Mouse (Mus musculus) limb, embryonic 15.5 days (tissue): ENCODE data around the gene Zc3h8. TPM values are rescaled to one million over a fixed set of nuclear protein-coding genes. Genes with fewer than 3 reads are reported as not detected.
A peak's percentile ranks its signal among the peaks of the same experiment; 100 is the strongest.

Experiments
- ATAC-seq: fragments of 200-750 bp; cut with Nextera tagmentation; 2 replicates; pipeline ENCODE4 v1.8.0; 2017; ENCODE audit warnings: low read depth, moderate TSS enrichment; ENCODE audit not compliant: insufficient number of reproducible peaks, low FRiP score, low TSS enrichment
- H3K27ac ChIP-seq: fragments of 300-500 bp; sonication (generic); 2 replicates; pipeline ENCODE4 v1.5.1; 2015; ENCODE audit warnings: moderate library complexity, mild to moderate bottlenecking, inconsistent platforms
- H3K27me3 ChIP-seq: fragments of 300-500 bp; sonication (generic); 2 replicates; pipeline ENCODE4 v1.6.1; 2015; ENCODE audit warnings: inconsistent platforms
- H3K36me3 ChIP-seq: fragments of 300-500 bp; sonication (generic); 2 replicates; pipeline ENCODE4 v1.6.1; 2015; ENCODE audit warnings: inconsistent platforms
- H3K4me1 ChIP-seq: fragments of 300-500 bp; sonication (generic); 2 replicates; pipeline ENCODE4 v1.6.1; 2015; ENCODE audit warnings: inconsistent platforms
- H3K4me2 ChIP-seq: fragments of 300-500 bp; sonication (generic); 2 replicates; pipeline ENCODE4 v1.6.1; 2015; ENCODE audit warnings: mild to moderate bottlenecking, inconsistent platforms
- H3K4me3 ChIP-seq: fragments of 300-500 bp; sonication (generic); 2 replicates; pipeline ENCODE4 v1.5.1; 2015; ENCODE audit warnings: mild to moderate bottlenecking, inconsistent platforms
- H3K9ac ChIP-seq: fragments of 300-500 bp; sonication (generic); 2 replicates; pipeline ENCODE4 v1.6.1; 2015; ENCODE audit warnings: inconsistent platforms
- H3K9me3 ChIP-seq: fragments of 300-500 bp; sonication (generic); 2 replicates; pipeline ENCODE4 v1.6.1; 2016; ENCODE audit warnings: inconsistent platforms
- WGBS: fragments of 180-500 bp; shearing (Covaris S2); methylation state at CpG from one replicate; pipeline ENCODE4 v1.1.7; 2015; 5-methylcytosine and 5-hydroxymethylcytosine counted together
- polyA plus RNA-seq: library from polyadenylated mRNA; unstranded; fragments of >200 nt; fragmentation: Nextera tagmentation; extraction: Ambion mirVana; gene quantifications from 2 replicates; pipeline ENCODE4 v1.2.1, GENCODE M21; 2015

The Zc3h8 gene
- 5.2 and 6.4 TPM in 2 replicates for polyA plus RNA-seq

DNA sequence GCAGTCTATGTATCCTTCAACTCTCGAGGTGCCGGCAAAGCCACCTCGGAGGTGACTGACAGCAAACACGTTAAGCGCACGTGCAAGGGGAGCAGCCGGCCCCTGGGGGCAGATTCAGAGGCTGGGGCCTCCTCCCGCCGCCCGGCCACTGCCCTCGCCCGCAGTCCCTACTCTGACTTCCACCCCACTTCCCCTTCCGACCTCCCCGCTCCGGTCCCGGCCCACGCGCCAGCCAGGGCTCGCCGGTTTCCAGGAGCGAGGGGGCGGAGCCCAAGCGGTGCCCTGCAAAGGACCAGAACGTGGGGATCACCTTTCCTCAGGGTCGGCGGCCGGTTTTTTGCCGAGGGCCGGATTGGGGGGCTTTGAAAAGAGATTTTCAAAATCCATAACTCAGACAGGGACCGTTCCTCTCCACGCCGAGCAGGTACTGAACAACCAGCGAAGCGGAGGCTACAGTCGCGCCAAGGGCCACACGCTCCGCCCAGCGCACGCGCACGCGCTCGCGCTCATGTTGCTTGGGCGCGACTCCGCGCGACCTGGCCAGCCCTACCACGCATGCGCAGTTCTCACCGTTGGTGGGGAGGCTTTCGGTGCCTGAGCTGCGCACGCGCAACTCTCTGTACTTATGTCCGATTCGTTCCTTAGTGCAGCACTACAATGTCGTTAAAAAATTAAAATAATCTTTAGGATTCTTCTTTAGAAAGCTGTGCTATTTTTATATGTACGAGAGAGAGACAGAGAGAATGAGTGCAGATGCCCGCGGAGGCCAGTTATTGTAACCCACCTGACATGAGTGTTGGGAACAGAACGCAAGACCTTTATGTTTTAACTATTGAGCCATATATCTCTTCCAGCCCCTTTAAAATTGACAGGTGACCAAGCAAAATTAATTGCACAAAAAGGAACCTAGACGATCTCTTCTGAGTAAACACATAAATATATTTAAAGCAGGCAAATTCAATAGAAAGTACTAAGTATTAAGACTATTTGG, at the start of gene Zc3h8:
Gene Zc3h8, minus strand, starts transcription at position 540 of the 991 bp plus-strand sequence.
- Histone ChIP-seq H3K4me2 (peak within 1 kb of the TSS; percentile 75), H3K27me3 (0 out of 2 replicates have a peak, but pooled peaks cover 3% of the 10 kb centered on the region), H3K4me1 (0 out of 2 replicates have a peak, but pooled peaks cover 3% of the 10 kb centered on the region), H3K27ac (peak within 1 kb of the TSS; percentile 89), H3K9me3 (no peaks in the 10 kb centered on the region), H3K4me3 (peak within 1 kb of the TSS; percentile 76), H3K9ac (peak within 1 kb of the TSS; percentile 70), H3K36me3 (peaks cover 3% of the 10 kb centered on the region; the same call in 1 of the 2 replicates)
- WGBS = 1% methylated on average over 65 of the region's 65 CpGs
- ATAC-seq = peak; percentile 89

DNA sequence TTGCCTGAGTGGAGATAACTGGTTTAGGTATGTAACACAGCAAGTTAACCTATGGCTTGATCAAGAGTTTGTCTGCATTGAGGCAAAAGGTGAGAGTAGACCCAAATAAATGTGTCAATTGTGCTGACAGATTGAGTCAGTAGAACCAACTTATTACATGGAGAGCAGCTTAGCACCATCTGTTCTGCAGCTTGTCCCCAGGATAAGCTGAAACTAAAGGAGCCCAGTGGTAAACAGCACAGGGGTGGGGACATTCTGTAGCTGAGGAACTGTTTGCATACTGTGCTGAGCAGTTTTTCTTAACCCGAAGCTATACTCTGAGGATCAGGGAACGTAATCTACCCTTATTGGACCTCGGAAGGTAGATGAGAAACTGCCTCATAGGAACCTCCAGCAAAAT, 40.9 kb upstream of the Zc3h8 start:
- no peak overlapping the region for H3K27ac ChIP-seq
- 80% methylated on average over 3 of the region's 3 CpGs for WGBS

DNA sequence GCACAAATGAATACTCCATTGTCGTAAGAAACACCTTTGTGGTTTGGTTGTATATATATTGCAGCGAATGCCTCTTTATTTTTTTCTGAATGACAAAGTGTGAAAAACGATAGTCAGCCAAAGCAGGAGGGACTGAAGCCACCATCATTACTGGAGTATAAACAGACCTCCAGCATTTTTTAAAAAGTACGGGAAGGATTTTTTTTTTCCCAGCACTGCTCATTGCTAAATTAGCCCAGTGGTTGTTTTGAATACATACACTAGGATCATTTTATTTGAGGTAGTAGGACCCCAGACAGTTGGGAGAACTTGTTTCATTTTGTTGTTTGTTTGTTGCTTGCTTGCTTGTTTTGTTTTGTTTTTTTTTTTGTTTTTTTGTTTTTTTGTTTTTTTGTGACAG, 31.7 kb upstream of the Zc3h8 start:
- 71% methylated on average over 4 of the region's 4 CpGs for WGBS
- no peaks in the 10 kb centered on the region for H3K27me3 ChIP-seq
- no peak overlapping the region for H3K27ac ChIP-seq
- ATAC-seq = no peak
- no peak overlapping the region for H3K9ac ChIP-seq
- H3K9me3 ChIP-seq = no peaks in the 10 kb centered on the region
- H3K36me3 ChIP-seq = no peaks in the 10 kb centered on the region
- no peak overlapping the region for H3K4me3 ChIP-seq
- H3K4me1 ChIP-seq = no peaks in the 10 kb centered on the region
- H3K4me2 ChIP-seq = no peak overlapping the region

More for the DNA sequence above, 40.9 kb upstream of the Zc3h8 start:
- no peak overlapping the region for H3K9ac ChIP-seq
- no peaks in the 10 kb centered on the region for H3K36me3 ChIP-seq
- no peaks in the 10 kb centered on the region for H3K27me3 ChIP-seq
- no peaks in the 10 kb centered on the region for H3K4me1 ChIP-seq
- ATAC-seq = no peak
- H3K4me2 ChIP-seq = no peak overlapping the region
- no peak overlapping the region for H3K4me3 ChIP-seq
- H3K9me3 ChIP-seq = no peaks in the 10 kb centered on the region

DNA sequence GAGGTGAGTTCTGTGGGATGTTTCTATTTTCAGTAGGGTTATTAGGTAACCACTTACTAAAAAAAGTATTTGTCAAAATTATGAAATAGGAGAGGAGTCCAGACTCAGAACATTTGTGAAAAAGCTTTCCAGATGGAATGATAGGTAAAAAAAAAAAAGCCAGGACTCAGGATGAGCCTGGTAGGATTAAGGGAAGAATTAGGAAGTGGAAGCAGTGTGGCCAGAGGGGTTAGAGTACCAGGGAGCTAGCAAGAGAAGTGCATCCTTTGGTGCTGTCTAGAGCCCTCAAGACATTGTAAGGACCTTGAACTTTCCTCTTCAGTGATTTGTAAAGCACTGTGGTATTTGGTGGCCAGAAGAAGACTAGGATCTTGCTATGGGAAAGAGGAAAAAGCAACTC, 28.4 kb upstream of the Zc3h8 start:
- H3K36me3 ChIP-seq = no peaks in the 10 kb centered on the region
- H3K4me1 ChIP-seq = no peaks in the 10 kb centered on the region
- no peaks in the 10 kb centered on the region for H3K27me3 ChIP-seq
- H3K4me3 ChIP-seq = no peak overlapping the region
- no peaks in the 10 kb centered on the region for H3K9me3 ChIP-seq
- no peak overlapping the region for H3K9ac ChIP-seq
- ATAC-seq = no peak
- H3K27ac ChIP-seq = no peak overlapping the region
- H3K4me2 ChIP-seq = no peak overlapping the region

DNA sequence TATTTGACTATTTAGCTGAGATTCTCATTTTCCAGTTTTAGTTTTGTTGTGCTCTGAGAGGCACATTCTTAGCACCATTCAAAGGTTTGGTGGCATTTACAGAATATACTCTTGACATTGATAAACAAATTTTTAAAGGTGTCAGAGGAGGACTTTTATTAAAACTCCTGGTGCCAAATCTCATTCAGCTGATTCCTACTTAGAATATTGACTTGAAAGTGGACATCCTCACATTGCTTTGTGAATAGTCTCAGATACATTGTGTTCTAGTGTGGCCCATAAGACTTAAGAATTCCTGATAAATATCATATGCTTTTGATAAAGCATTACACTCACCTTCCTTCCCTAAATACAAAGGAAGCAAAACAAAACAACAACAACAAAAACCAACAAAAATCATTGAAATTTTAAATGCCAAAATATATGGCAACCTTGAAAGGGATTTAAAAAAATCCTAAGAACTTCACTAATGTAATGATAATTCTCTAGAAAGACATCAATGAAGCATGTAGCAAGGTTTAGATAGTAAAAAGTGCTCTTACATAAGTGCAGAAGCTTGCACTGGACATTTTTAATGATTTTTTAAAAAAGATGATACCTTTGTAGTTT, 24.7 kb upstream of the Zc3h8 start:
- Histone ChIP-seq H3K4me1 (peaks cover 7% of the 10 kb centered on the region), H3K9ac (peak overlapping the region; percentile 99), H3K9me3 (no peaks in the 10 kb centered on the region), H3K4me2 (peak overlapping the region; percentile 40), H3K4me3 (peak overlapping the region; percentile 89), H3K27me3 (no peaks in the 10 kb centered on the region), H3K27ac (peak overlapping the region; percentile 100; the same call in 1 of the 2 replicates), H3K36me3 (no peaks in the 10 kb centered on the region)
- no peak for ATAC-seq

DNA sequence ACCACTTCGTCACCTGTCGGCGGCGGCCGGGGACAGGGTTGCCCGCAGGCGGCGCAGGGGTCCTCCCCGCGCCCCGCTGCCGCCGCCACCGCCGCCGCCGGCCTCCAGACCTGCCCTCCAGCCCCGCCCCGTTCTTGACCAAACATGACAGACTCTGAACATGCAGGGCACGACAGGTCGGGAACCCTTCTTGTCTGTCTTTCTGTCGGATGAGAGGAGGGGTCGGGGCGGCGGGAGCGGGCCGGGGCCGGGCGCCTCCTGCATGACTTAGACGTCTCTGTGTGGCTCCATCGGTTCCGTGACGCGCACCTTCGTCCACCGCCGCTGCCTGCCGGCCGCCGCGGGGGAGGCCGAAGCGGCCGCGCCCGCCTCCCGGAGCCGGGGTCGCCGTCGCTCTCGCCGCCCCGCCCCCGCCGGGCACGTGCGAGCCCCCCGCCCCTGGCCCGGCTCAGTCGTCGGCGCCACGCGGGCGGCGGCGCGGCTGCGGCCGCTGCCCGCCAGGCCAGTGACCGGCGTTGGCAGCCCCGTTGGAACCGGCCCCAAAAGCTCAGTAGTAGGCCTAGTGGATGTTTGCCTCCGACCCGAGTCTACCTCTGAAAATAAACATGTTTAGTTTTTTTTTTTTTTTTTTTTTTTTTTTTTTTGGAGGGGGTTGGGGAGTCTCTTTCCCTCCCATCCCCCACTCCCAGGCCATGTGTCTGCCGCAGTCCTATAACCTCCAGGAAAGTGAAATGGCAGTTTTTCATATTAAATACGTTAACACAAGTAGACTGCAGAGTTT, 24.0 kb upstream of the Zc3h8 start, which contains the start of gene Gm10762:
Gene Gm10762, minus strand, starts transcription at position 65 of the 781 bp plus-strand sequence.
- Histone ChIP-seq H3K4me3 (peak within 1 kb of the TSS; percentile 89), H3K27me3 (no peaks in the 10 kb centered on the region), H3K9me3 (no peaks in the 10 kb centered on the region), H3K27ac (peak within 1 kb of the TSS; percentile 100), H3K9ac (peak within 1 kb of the TSS; percentile 99), H3K4me1 (peaks cover 7% of the 10 kb centered on the region), H3K36me3 (no peaks in the 10 kb centered on the region), H3K4me2 (peak within 1 kb of the TSS; percentile 40)
- peak; percentile 84 for ATAC-seq
- under 1% methylated on average over 76 of the region's 80 CpGs for WGBS

DNA sequence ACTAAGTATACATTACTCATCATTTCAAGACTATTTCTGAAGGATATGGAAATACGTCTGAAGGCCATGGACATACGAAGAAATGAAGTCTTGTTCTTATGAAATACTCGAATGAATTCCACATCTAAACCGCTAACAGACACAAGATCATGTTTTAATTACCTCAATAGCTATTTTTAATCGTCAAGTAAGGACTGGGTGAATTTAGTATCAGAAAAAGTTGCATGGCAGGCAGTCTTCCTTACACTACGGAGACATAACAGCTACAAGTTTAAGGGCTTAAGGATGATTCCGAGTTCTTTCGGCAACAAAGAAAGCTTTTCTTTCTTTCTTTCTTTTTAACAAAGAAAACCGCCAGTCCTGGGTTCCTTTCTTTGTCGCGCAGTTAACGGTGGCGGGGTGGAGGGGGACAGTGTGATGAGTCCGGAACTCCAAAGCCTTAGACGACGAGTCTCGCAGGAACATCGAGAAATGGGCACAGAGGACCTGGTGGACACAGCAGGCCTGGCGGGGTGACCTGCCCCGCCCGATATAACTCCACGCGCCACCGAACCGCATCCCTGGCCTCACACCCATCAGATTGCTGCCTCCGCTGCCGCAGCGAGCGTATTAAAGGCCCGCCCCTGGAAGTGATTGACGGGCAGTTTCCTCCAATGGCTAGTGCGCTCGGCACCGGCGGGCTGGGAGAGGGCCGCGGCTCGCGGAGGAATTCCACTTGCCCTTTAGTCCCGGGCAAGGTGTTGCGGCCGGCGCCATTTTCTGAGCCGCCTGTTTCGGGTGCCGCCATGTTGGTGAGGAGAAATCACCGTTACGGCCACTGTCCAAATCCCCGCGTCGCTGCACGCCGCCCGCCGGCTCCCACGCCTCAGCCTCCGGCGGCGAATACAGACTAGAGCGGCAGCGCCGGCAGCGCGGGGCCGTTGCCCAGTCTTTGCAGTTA, 23.0 kb upstream of the Zc3h8 start, which contains the start of gene Zc3h6:
Gene Zc3h6, plus strand, starts transcription at position 762 of the 940 bp plus-strand sequence.
- peak; percentile 96 for ATAC-seq
- peaks cover 7% of the 10 kb centered on the region for H3K4me1 ChIP-seq
- H3K27ac ChIP-seq = peak within 1 kb of the TSS; percentile 100
- H3K9ac ChIP-seq = peak within 1 kb of the TSS; percentile 99
- peak within 1 kb of the TSS; percentile 40 for H3K4me2 ChIP-seq
- H3K9me3 ChIP-seq = no peaks in the 10 kb centered on the region
- H3K36me3 ChIP-seq = no peaks in the 10 kb centered on the region
- H3K4me3 ChIP-seq = peak within 1 kb of the TSS; percentile 89
- WGBS = under 1% methylated on average over 65 of the region's 65 CpGs
- no peaks in the 10 kb centered on the region for H3K27me3 ChIP-seq

DNA sequence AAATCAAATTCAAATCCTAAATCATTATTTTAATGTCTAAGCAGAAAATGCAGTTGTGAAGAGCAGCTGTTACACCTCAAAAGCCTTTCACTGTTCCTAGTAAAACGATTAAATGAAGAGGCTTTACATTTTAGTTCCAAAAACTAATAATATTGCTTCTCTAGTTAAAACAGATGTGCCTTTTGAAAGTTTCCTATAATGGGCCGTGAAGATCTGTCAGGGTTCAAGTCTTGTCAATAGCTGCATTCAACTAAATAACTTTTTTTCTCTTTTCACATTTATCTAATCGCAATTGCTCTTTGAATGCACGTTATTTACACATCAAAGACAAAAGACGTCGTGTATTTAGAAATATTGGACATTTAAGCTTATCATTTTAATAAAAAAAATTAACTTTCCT, 22.4 kb upstream of the Zc3h8 start:
- H3K27ac ChIP-seq = peak overlapping the region; percentile 100; the same call in 1 of the 2 replicates
- H3K9me3 ChIP-seq = no peaks in the 10 kb centered on the region
- no peak for ATAC-seq
- H3K9ac ChIP-seq = no peak overlapping the region
- H3K4me2 ChIP-seq = peak overlapping the region; percentile 40
- H3K4me3 ChIP-seq = peak overlapping the region; percentile 89
- 16% methylated on average over 6 of the region's 6 CpGs for WGBS
- no peaks in the 10 kb centered on the region for H3K27me3 ChIP-seq
- no peaks in the 10 kb centered on the region for H3K36me3 ChIP-seq
- peaks cover 7% of the 10 kb centered on the region for H3K4me1 ChIP-seq

DNA sequence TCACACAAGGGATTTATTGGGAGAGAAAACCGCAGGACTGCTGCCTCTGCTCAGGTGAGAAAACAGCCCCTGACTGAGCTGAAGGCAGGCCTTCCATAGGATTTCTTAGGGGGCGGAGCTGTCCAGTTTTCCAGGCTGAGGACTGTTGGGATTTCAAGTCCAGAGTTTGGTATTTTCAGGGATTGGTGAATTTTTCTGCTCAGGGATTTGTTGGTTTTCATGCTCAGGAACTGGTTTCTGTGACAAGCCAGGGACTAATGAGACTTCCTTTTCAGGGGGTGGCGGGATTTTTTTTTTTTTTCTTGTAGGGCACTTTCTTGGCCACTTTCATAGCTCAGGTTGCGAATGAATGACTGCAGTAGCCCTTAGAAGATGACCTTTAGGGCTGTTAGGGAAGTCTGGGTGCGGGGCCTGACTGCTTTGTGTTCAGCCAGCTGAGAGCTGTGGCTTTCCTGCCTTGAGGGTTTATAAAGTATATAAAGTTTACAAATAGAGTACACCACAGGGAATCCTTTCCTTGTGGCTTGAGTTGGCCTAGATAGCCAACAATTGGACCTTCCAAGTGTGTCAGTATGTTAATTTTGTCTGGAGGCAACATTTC, 21.7 kb upstream of the Zc3h8 start:
- Histone ChIP-seq H3K4me1 (peaks cover 7% of the 10 kb centered on the region), H3K9me3 (no peaks in the 10 kb centered on the region), H3K27ac (peak overlapping the region; percentile 69), H3K27me3 (no peaks in the 10 kb centered on the region), H3K4me3 (no peak overlapping the region; the same call in 1 of the 2 replicates), H3K9ac (no peak overlapping the region), H3K4me2 (peak overlapping the region; percentile 40; the same call in 1 of the 2 replicates), H3K36me3 (no peaks in the 10 kb centered on the region)
- 35% methylated on average over 5 of the region's 5 CpGs for WGBS
- no peak for ATAC-seq

DNA sequence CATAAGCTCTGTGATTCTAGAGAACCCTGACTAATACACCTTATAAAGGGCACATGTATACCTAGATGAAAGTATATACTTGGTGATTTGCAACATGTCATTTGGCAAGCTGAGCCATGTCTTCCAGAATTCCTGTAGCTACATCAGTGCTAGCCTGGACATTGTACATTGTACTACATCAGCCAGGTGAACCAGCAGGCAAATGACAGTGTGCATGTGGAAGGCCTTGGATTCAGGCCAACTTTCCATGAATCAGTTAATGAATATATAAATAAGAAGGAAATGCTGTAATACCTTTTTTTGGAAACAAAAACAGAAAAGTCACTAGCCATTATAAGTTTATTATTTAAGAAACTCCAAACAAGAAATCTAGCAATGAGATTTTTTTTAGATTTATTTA, 10.3 kb upstream of the Zc3h8 start:
- no peak overlapping the region for H3K27ac ChIP-seq
- ATAC-seq = no peak
- no peaks in the 10 kb centered on the region for H3K9me3 ChIP-seq
- no peaks in the 10 kb centered on the region for H3K36me3 ChIP-seq
- no peaks in the 10 kb centered on the region for H3K27me3 ChIP-seq
- no peaks in the 10 kb centered on the region for H3K4me1 ChIP-seq
- no peak overlapping the region for H3K4me2 ChIP-seq
- no peak overlapping the region for H3K4me3 ChIP-seq
- H3K9ac ChIP-seq = no peak overlapping the region
